Mouse (Mus musculus) limb, embryonic 11.5 days (tissue): ENCODE measurements around the gene Zswim1. TPM values are rescaled to one million over a fixed set of nuclear protein-coding genes. Genes with fewer than 3 reads are reported as not detected.
A peak's percentile ranks its signal among the peaks of the same experiment; 100 is the strongest.
"Not testable (repeated sequence)": the region's sequence is repeated elsewhere in the genome, so short reads cannot be mapped to it uniquely, and the experiment has no call there.

Source experiments
- ATAC-seq: fragments of 200-750 bp; cut with Nextera tagmentation; 2 replicates; pipeline ENCODE4 v1.8.0; 2017; ENCODE audit warnings: low read depth; ENCODE audit not compliant: insufficient number of reproducible peaks, low FRiP score, low TSS enrichment
- DNase-seq: peaks from one replicate; pipeline ENCODE4 v3.0.0-alpha.2; 2015; ENCODE audit warnings: low spot score
- H3K27ac ChIP-seq: fragments of 300-500 bp; sonication (generic); replicated peaks from 2 replicates; pipeline ENCODE4 v1.5.1; 2014; ENCODE audit warnings: low read depth, mild to moderate bottlenecking, low read length
- H3K27me3 ChIP-seq: fragments of 300-500 bp; sonication (generic); 2 replicates; pipeline ENCODE4 v1.6.1; 2014; ENCODE audit warnings: mild to moderate bottlenecking, low read length, mixed read lengths; ENCODE audit not compliant: control insufficient read depth, insufficient read depth
- H3K36me3 ChIP-seq: fragments of 300-500 bp; sonication (generic); 2 replicates; pipeline ENCODE4 v1.6.1; 2014; ENCODE audit warnings: mild to moderate bottlenecking, low read length, moderate library complexity, mixed read lengths; ENCODE audit not compliant: control insufficient read depth, insufficient read depth
- H3K4me1 ChIP-seq: fragments of 300-500 bp; sonication (generic); 2 replicates; pipeline ENCODE4 v1.6.1; 2014; ENCODE audit warnings: low read length, mixed read lengths; ENCODE audit not compliant: control insufficient read depth, insufficient read depth
- H3K4me2 ChIP-seq: fragments of 300-500 bp; sonication (generic); 2 replicates; pipeline ENCODE4 v1.6.1; 2014; ENCODE audit warnings: low read depth, mild to moderate bottlenecking, moderate library complexity; ENCODE audit not compliant: severe bottlenecking
- H3K4me3 ChIP-seq: fragments of 300-500 bp; sonication (generic); 2 replicates; pipeline ENCODE4 v1.5.1; 2014; ENCODE audit warnings: low read depth, low read length
- H3K9ac ChIP-seq: fragments of 300-500 bp; sonication (generic); 2 replicates; pipeline ENCODE4 v1.6.1; 2014; ENCODE audit warnings: mild to moderate bottlenecking, low read length
- H3K9me3 ChIP-seq: fragments of 300-500 bp; sonication (generic); 2 replicates; pipeline ENCODE4 v1.6.1; 2016; ENCODE audit warnings: low read length; ENCODE audit not compliant: control insufficient read depth
- WGBS: fragments of 180-500 bp; shearing (Covaris S2); extraction: QIAGEN DNeasy Blood & Tissue Kit; methylation state at CpG from one replicate; pipeline ENCODE4 v1.1.7; 2014; 5-methylcytosine and 5-hydroxymethylcytosine counted together
- polyA plus RNA-seq: library from polyadenylated mRNA; unstranded; fragments of >200 nt; fragmentation: Nextera tagmentation; extraction: Ambion mirVana; gene quantifications from 2 replicates; pipeline ENCODE4 v1.2.1, GENCODE M21; 2014

The Zswim1 gene
- polyA plus RNA-seq, 1 experiment from 2014 or later: 22.3 TPM

DNA sequence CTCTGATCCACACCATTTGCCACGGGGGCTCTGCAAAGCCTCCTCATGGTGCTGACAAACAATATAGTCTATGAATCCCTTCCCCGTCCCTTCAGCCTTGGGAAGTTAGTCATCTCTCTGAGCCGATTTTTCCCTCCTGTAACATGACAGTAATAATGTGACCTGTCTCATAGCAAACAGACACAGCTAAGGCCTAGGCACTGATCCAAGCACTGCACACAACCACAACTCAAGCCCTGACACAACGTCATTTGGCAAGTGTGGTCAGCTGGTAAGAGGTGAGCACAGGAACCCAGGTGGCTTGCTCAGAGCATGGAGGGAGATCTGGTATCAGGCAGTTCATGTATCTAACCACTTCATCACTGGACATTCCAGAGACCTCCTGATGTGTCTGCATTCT is 26.6 kb upstream of the Zswim1 start:
- WGBS: 88% methylated on average over 4 of the region's 4 CpGs
- Histone ChIP-seq H3K9me3 (no peaks in the 10 kb centered on the region), H3K4me3 (no peak overlapping the region), H3K27ac (no peak overlapping the region), H3K27me3 (no peaks in the 10 kb centered on the region), H3K9ac (no peak overlapping the region), H3K36me3 (peaks cover 6% of the 10 kb centered on the region; the same call in 1 of the 2 replicates), H3K4me2 (no peak overlapping the region), H3K4me1 (no peaks in the 10 kb centered on the region)
- DNase-seq (no peak), ATAC-seq (no peak)

- 81% methylated on average over 6 of the region's 6 CpGs for WGBS
Observed at GRCm38 (mm10) chr2:164798554-164798953, 23.9 kb upstream of the Zswim1 start.

GRCm38 (mm10) chr2:164800252-164801004 is 22.1 kb upstream of the Zswim1 start:
- H3K4me3 ChIP-seq: no peak overlapping the region
- H3K4me1 ChIP-seq: peaks cover 4% of the 10 kb centered on the region
- peaks cover 11% of the 10 kb centered on the region; the same call in 1 of the 2 replicates for H3K36me3 ChIP-seq
- no peaks in the 10 kb centered on the region for H3K27me3 ChIP-seq
- DNase-seq: no peak
- no peak overlapping the region for H3K27ac ChIP-seq
- 89% methylated on average over 13 of the region's 13 CpGs for WGBS
- H3K9ac ChIP-seq: no peak overlapping the region
- no peak overlapping the region for H3K4me2 ChIP-seq
- no peaks in the 10 kb centered on the region for H3K9me3 ChIP-seq
- no peak for ATAC-seq

More at GRCm38 (mm10) chr2:164798554-164798953, 23.9 kb upstream of the Zswim1 start:
- H3K4me3 ChIP-seq, H3K27me3 ChIP-seq, H3K9ac ChIP-seq, H3K27ac ChIP-seq, ATAC-seq, DNase-seq, H3K9me3 ChIP-seq, H3K4me2 ChIP-seq, H3K4me1 ChIP-seq: not testable (repeated sequence)
- peaks cover 11% of the 10 kb centered on the region; the same call in 1 of the 2 replicates for H3K36me3 ChIP-seq

DNA sequence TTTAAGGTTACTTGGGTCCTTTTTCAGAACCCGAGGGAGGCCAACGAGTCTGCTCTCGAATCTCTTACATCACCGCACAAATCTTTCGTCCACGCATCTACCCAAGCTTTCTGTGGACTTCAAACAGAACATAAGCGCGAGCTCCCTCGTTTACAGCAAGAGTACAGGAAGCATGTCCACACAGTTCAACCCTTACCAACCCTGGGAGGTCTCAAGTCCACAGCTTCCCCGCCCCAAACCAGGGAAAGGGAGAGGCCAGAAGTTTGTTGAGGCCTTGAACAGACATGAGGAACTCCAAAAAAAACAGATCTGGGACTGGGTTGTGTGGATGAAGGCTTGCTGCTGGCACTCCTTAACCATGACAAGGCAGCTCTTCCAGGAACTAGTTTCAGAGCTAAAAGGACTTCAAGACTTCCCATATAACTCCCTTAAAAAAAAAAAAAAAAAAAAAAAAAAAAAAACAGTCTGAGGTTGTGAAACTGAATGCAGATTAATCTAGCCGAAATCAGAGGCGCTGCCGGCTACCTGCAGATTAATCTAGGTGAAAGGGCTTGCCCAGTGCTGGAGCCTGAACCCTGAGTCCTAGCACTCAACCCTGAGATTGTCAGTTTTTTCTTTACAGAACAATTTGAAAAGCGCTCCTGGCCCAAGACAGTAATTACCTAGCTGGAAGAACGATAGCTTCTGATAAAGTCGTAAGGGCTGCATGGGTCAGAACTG is 19.1 kb upstream of the Zswim1 start:
- peak overlapping the region; percentile 71; the same call in 1 of the 2 replicates for H3K4me2 ChIP-seq
- ATAC-seq: no peak
- no peaks in the 10 kb centered on the region for H3K27me3 ChIP-seq
- DNase-seq: no peak
- peak overlapping the region; percentile 86 for H3K4me3 ChIP-seq
- no peak overlapping the region for H3K27ac ChIP-seq
- peaks cover 7% of the 10 kb centered on the region; the same call in 1 of the 2 replicates for H3K36me3 ChIP-seq
- H3K9me3 ChIP-seq: no peaks in the 10 kb centered on the region
- peaks cover 4% of the 10 kb centered on the region for H3K4me1 ChIP-seq
- 91% methylated on average over 16 of the region's 16 CpGs for WGBS
- H3K9ac ChIP-seq: no peak overlapping the region

GRCm38 (mm10) chr2:164803921-164804313 is 18.6 kb upstream of the Zswim1 start:
- Histone ChIP-seq H3K9me3 (no peaks in the 10 kb centered on the region), H3K4me1 (peaks cover 4% of the 10 kb centered on the region), H3K36me3 (peaks cover 7% of the 10 kb centered on the region; the same call in 1 of the 2 replicates), H3K27me3 (no peaks in the 10 kb centered on the region), H3K9ac (peak overlapping the region; percentile 78; the same call in 1 of the 2 replicates), H3K4me2 (peak overlapping the region; percentile 71), H3K27ac (no peak overlapping the region), H3K4me3 (peak overlapping the region; percentile 86)
- no peak for DNase-seq
- WGBS: 55% methylated on average over 1 of the region's 1 CpGs
- ATAC-seq: no peak

GRCm38 (mm10) chr2:164804533-164805331 is 17.8 kb upstream of the Zswim1 start, which contains the start of the genes Acot8 and Zswim3:
Gene Acot8, minus strand, starts transcription at chr2:164804882.
Gene Zswim3, plus strand, starts transcription at chr2:164805098.
- H3K4me3 ChIP-seq: peak within 1 kb of the TSS; percentile 86
- peak; percentile 97 for ATAC-seq

GRCm38 (mm10) chr2:164805332-164805718 is 17.2 kb upstream of the Zswim1 start:
- peak overlapping the region; percentile 56 for H3K9ac ChIP-seq
- peaks cover 4% of the 10 kb centered on the region for H3K4me1 ChIP-seq
- no peak overlapping the region for H3K27ac ChIP-seq
- no peaks in the 10 kb centered on the region for H3K27me3 ChIP-seq
- no peaks in the 10 kb centered on the region for H3K9me3 ChIP-seq
- 0 out of 2 replicates have a peak, but pooled peaks have one; percentile 18 for ATAC-seq
- WGBS: 1% methylated on average over 21 of the region's 21 CpGs
- no peak for DNase-seq
- peak overlapping the region; percentile 86 for H3K4me3 ChIP-seq
- peak overlapping the region; percentile 84 for H3K4me2 ChIP-seq
- H3K36me3 ChIP-seq: peaks cover 5% of the 10 kb centered on the region; the same call in 1 of the 2 replicates

More at GRCm38 (mm10) chr2:164804533-164805331, 17.8 kb upstream of the Zswim1 start, which contains the start of the genes Acot8 and Zswim3:
- Histone ChIP-seq H3K9me3 (no peaks in the 10 kb centered on the region), H3K9ac (peak within 1 kb of the TSS; percentile 78), H3K27me3 (no peaks in the 10 kb centered on the region), H3K4me1 (peaks cover 4% of the 10 kb centered on the region), H3K4me2 (peak within 1 kb of the TSS; percentile 84), H3K36me3 (peaks cover 5% of the 10 kb centered on the region; the same call in 1 of the 2 replicates), H3K27ac (0 out of 2 replicates have a peak within 1 kb of the TSS, but pooled peaks have one; percentile 14)
- peak; percentile 98 for DNase-seq
- WGBS: under 1% methylated on average over 47 of the region's 47 CpGs
